Mouse (Mus musculus): Measurements from ENCODE around the gene Vat1. TPM values are rescaled to one million over a fixed set of nuclear protein-coding genes. Genes with fewer than 3 reads are reported as not detected.
"Not testable (repeated sequence)": the region's sequence is repeated elsewhere in the genome, so short reads cannot be mapped to it uniquely, and the experiment has no call there.

The Vat1 gene
- polyA plus RNA-seq, 1 experiment from 2014 or later = 52.0 TPM

GRCm38 (mm10) chr11:101450394-101450793 is 15.6 kb downstream of the Vat1 start:
- no peak for ATAC-seq (ENCODE audit: low read depth)
- no peak overlapping the region for H3K27ac ChIP-seq (ENCODE audit: low read length)
- no peak overlapping the region for H3K4me3 ChIP-seq (ENCODE audit: low read length)
- 78% methylated on average over 3 of the region's 3 CpGs for WGBS
- no peaks in the 10 kb centered on the region for H3K27me3 ChIP-seq (ENCODE audit: control insufficient read depth, insufficient read depth, low read depth, low read length)
- no peak overlapping the region for H3K4me2 ChIP-seq (ENCODE audit: low read depth, low read length)
- H3K4me1 ChIP-seq (replicated peaks; ENCODE audit: control insufficient read depth, insufficient read depth, low read length) = peaks cover 14% of the 10 kb centered on the region; the same call in 1 of the 2 replicates
- H3K36me3 ChIP-seq (ENCODE audit: control insufficient read depth, insufficient read depth, low read length) = peaks cover 4% of the 10 kb centered on the region
- H3K9me3 ChIP-seq (ENCODE audit: control insufficient read depth, low read length) = no peaks in the 10 kb centered on the region
- H3K9ac ChIP-seq (ENCODE audit: low read length) = no peak overlapping the region

GRCm38 (mm10) chr11:101449596-101449995 is 16.4 kb downstream of the Vat1 start:
- H3K27ac ChIP-seq (ENCODE audit: low read length); H3K9me3 ChIP-seq (ENCODE audit: control insufficient read depth, low read length); ATAC-seq (ENCODE audit: low read depth); H3K36me3 ChIP-seq (ENCODE audit: control insufficient read depth, insufficient read depth, low read length); H3K4me2 ChIP-seq (ENCODE audit: low read depth, low read length); H3K4me3 ChIP-seq (ENCODE audit: low read length); H3K9ac ChIP-seq (ENCODE audit: low read length); H3K27me3 ChIP-seq (ENCODE audit: control insufficient read depth, insufficient read depth, low read depth, low read length): not testable (repeated sequence)
- WGBS = 64% methylated on average over 4 of the region's 4 CpGs
- peaks cover 15% of the 10 kb centered on the region; the same call in 1 of the 2 replicates for H3K4me1 ChIP-seq (replicated peaks; ENCODE audit: control insufficient read depth, insufficient read depth, low read length)

- no peaks in the 10 kb centered on the region for H3K27me3 ChIP-seq (ENCODE audit: control insufficient read depth, insufficient read depth, low read depth, low read length)
- peak overlapping the region; percentile 71 for H3K9ac ChIP-seq (ENCODE audit: low read length)
- H3K4me1 ChIP-seq (replicated peaks; ENCODE audit: control insufficient read depth, insufficient read depth, low read length) = peaks cover 16% of the 10 kb centered on the region
- peak overlapping the region; percentile 34 for H3K27ac ChIP-seq (ENCODE audit: low read length)
- ATAC-seq (ENCODE audit: low read depth) = no peak
- no peaks in the 10 kb centered on the region for H3K9me3 ChIP-seq (ENCODE audit: control insufficient read depth, low read length)
- peak overlapping the region; percentile 59 for H3K4me3 ChIP-seq (ENCODE audit: low read length)
- H3K36me3 ChIP-seq (ENCODE audit: control insufficient read depth, insufficient read depth, low read length) = peaks cover 16% of the 10 kb centered on the region
- H3K4me2 ChIP-seq (ENCODE audit: low read depth, low read length) = peak overlapping the region; percentile 63
- 71% methylated on average over 4 of the region's 4 CpGs for WGBS
Measured at GRCm38 (mm10) chr11:101448899-101449298, 17.1 kb downstream of the Vat1 start.

GRCm38 (mm10) chr11:101448274-101448746 is 17.7 kb downstream of the Vat1 start, which contains the start of gene Ifi35:
TSS of gene Ifi35 (plus strand) at chr11:101448407.
- peak; percentile 87 for ATAC-seq (ENCODE audit: low read depth)
- Histone ChIP-seq H3K9me3 (ENCODE audit: control insufficient read depth, low read length) (no peaks in the 10 kb centered on the region), H3K36me3 (ENCODE audit: control insufficient read depth, insufficient read depth, low read length) (peaks cover 21% of the 10 kb centered on the region), H3K27me3 (ENCODE audit: control insufficient read depth, insufficient read depth, low read depth, low read length) (no peaks in the 10 kb centered on the region), H3K9ac (ENCODE audit: low read length) (peak within 1 kb of the TSS; percentile 71), H3K4me3 (ENCODE audit: low read length) (peak within 1 kb of the TSS; percentile 59), H3K4me2 (ENCODE audit: low read depth, low read length) (peak within 1 kb of the TSS; percentile 63), H3K27ac (ENCODE audit: low read length) (peak within 1 kb of the TSS; percentile 34), H3K4me1 (replicated peaks; ENCODE audit: control insufficient read depth, insufficient read depth, low read length) (peaks cover 22% of the 10 kb centered on the region)
- WGBS = 9% methylated on average over 10 of the region's 10 CpGs

GRCm38 (mm10) chr11:101447786-101448185 is 18.2 kb downstream of the Vat1 start:
- ATAC-seq (ENCODE audit: low read depth) = no peak
- peak overlapping the region; percentile 63; the same call in 1 of the 2 replicates for H3K4me2 ChIP-seq (ENCODE audit: low read depth, low read length)
- WGBS = 86% methylated on average over 5 of the region's 5 CpGs
- no peak overlapping the region for H3K9ac ChIP-seq (ENCODE audit: low read length)
- peak overlapping the region; percentile 59 for H3K4me3 ChIP-seq (ENCODE audit: low read length)
- no peaks in the 10 kb centered on the region for H3K9me3 ChIP-seq (ENCODE audit: control insufficient read depth, low read length)
- H3K4me1 ChIP-seq (replicated peaks; ENCODE audit: control insufficient read depth, insufficient read depth, low read length) = peaks cover 26% of the 10 kb centered on the region
- H3K36me3 ChIP-seq (ENCODE audit: control insufficient read depth, insufficient read depth, low read length) = peaks cover 21% of the 10 kb centered on the region
- peak overlapping the region; percentile 34 for H3K27ac ChIP-seq (ENCODE audit: low read length)
- no peaks in the 10 kb centered on the region for H3K27me3 ChIP-seq (ENCODE audit: control insufficient read depth, insufficient read depth, low read depth, low read length)

- not testable (repeated sequence) for H3K9me3 ChIP-seq (ENCODE audit: control insufficient read depth, low read length); H3K27ac ChIP-seq (ENCODE audit: low read length); H3K4me2 ChIP-seq (ENCODE audit: low read depth, low read length); ATAC-seq (ENCODE audit: low read depth); H3K9ac ChIP-seq (ENCODE audit: low read length); H3K4me3 ChIP-seq (ENCODE audit: low read length); H3K27me3 ChIP-seq (ENCODE audit: control insufficient read depth, insufficient read depth, low read depth, low read length)
- 86% methylated on average over 8 of the region's 8 CpGs for WGBS
- Histone ChIP-seq H3K4me1 (replicated peaks; ENCODE audit: control insufficient read depth, insufficient read depth, low read length) (peaks cover 26% of the 10 kb centered on the region), H3K36me3 (ENCODE audit: control insufficient read depth, insufficient read depth, low read length) (peaks cover 21% of the 10 kb centered on the region)
Measured at GRCm38 (mm10) chr11:101446860-101447259, 19.2 kb downstream of the Vat1 start.

- H3K36me3 ChIP-seq (ENCODE audit: control insufficient read depth, insufficient read depth, low read length) = peaks cover 21% of the 10 kb centered on the region
- no peaks in the 10 kb centered on the region for H3K27me3 ChIP-seq (ENCODE audit: control insufficient read depth, insufficient read depth, low read depth, low read length)
- 67% methylated on average over 1 of the region's 1 CpGs for WGBS
- H3K9me3 ChIP-seq (ENCODE audit: control insufficient read depth, low read length) = no peaks in the 10 kb centered on the region
- no peak overlapping the region for H3K9ac ChIP-seq (ENCODE audit: low read length)
- no peak overlapping the region for H3K4me2 ChIP-seq (ENCODE audit: low read depth, low read length)
- ATAC-seq (ENCODE audit: low read depth) = no peak
- no peak overlapping the region for H3K4me3 ChIP-seq (ENCODE audit: low read length)
- H3K4me1 ChIP-seq (replicated peaks; ENCODE audit: control insufficient read depth, insufficient read depth, low read length) = peaks cover 26% of the 10 kb centered on the region
- no peak overlapping the region for H3K27ac ChIP-seq (ENCODE audit: low read length)
Measured at GRCm38 (mm10) chr11:101446319-101446718, 19.7 kb downstream of the Vat1 start.

- H3K27ac ChIP-seq (ENCODE audit: low read length) = peak overlapping the region; percentile 74
Measured at GRCm38 (mm10) chr11:101442760-101443159, 23.3 kb downstream of the Vat1 start.

GRCm38 (mm10) chr11:101442127-101442693 is 23.8 kb downstream of the Vat1 start, which contains the start of gene Rpl27:
TSS of gene Rpl27 (plus strand) at chr11:101442298.
- peak; percentile 99 for ATAC-seq (ENCODE audit: low read depth)
- H3K27ac ChIP-seq (ENCODE audit: low read length) = peak within 1 kb of the TSS; percentile 74
- peak within 1 kb of the TSS; percentile 88 for H3K4me2 ChIP-seq (ENCODE audit: low read depth, low read length)
- peaks cover 21% of the 10 kb centered on the region for H3K36me3 ChIP-seq (ENCODE audit: control insufficient read depth, insufficient read depth, low read length)
- H3K4me1 ChIP-seq (replicated peaks; ENCODE audit: control insufficient read depth, insufficient read depth, low read length) = peaks cover 15% of the 10 kb centered on the region
- no peaks in the 10 kb centered on the region for H3K9me3 ChIP-seq (ENCODE audit: control insufficient read depth, low read length)
- no peaks in the 10 kb centered on the region for H3K27me3 ChIP-seq (ENCODE audit: control insufficient read depth, insufficient read depth, low read depth, low read length)
- peak within 1 kb of the TSS; percentile 61 for H3K4me3 ChIP-seq (ENCODE audit: low read length)
- WGBS = under 1% methylated on average over 42 of the region's 42 CpGs
- H3K9ac ChIP-seq (ENCODE audit: low read length) = peak within 1 kb of the TSS; percentile 77

More at GRCm38 (mm10) chr11:101442760-101443159, 23.3 kb downstream of the Vat1 start:
- H3K36me3 ChIP-seq (ENCODE audit: control insufficient read depth, insufficient read depth, low read length) = peaks cover 21% of the 10 kb centered on the region
- no peaks in the 10 kb centered on the region for H3K9me3 ChIP-seq (ENCODE audit: control insufficient read depth, low read length)
- H3K4me2 ChIP-seq (ENCODE audit: low read depth, low read length) = peak overlapping the region; percentile 88
- peaks cover 15% of the 10 kb centered on the region for H3K4me1 ChIP-seq (replicated peaks; ENCODE audit: control insufficient read depth, insufficient read depth, low read length)
- no peaks in the 10 kb centered on the region for H3K27me3 ChIP-seq (ENCODE audit: control insufficient read depth, insufficient read depth, low read depth, low read length)
- 0 out of 2 replicates have a peak, but pooled peaks have one; percentile 2 for ATAC-seq (ENCODE audit: low read depth)
- H3K4me3 ChIP-seq (ENCODE audit: low read length) = peak overlapping the region; percentile 61
- WGBS = under 1% methylated on average over 14 of the region's 14 CpGs
- H3K9ac ChIP-seq (ENCODE audit: low read length) = peak overlapping the region; percentile 77

Measured in lung, embryonic 16.5 days (tissue).